Mouse (Mus musculus) spleen, adult 2 months (tissue): ENCODE results near the gene Agpat2.

Source experiments
- CTCF ChIP-seq: fragments of 200-500 bp; IDR thresholded peaks from 2 replicates; pipeline ENCODE4 v1.5.1; 2011; ENCODE audit warnings: mild to moderate bottlenecking, inconsistent platforms; ENCODE audit not compliant: insufficient read depth, insufficient read length, insufficient replicate concordance; ENCODE audit errors: extremely low read depth
- POLR2A ChIP-seq: fragments of 200-500 bp; IDR thresholded peaks from 2 replicates; pipeline ENCODE4 v1.6.1; 2011; ENCODE audit warnings: low read depth, low read length, inconsistent platforms

DNA sequence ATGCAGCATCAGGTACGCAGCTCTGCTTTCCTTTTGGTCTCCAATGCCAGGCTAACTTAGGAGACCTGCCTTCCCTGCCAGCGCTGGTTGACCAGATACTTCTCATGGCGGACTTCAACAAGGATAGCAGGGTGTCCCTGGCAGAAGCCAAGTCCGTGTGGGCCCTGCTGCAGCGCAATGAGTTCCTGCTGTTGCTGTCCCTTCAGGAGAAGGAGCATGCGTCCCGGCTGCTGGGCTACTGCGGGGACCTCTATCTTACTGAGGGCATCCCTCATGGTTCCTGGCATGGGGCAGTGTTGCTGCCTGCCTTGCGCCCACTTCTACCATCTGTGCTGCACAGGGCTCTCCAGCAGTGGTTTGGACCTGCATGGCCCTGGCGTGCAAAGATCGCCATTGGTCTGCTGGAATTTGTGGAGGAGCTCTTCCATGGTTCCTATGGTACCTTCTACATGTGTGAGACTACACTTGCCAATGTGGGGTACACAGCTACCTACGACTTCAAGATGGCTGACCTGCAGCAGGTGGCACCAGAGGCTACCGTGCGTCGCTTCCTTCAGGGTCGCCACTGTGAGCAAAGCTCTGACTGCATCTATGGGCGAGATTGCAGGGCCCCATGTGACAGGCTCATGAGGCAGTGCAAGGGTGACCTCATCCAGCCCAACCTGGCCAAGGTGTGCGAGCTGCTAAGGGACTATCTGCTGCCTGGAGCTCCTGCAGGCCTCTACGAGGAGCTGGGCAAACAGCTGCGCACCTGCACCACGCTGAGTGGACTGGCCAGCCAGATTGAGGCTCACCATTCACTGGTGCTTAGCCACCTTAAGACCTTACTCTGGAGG lies 31.5 kb upstream of the Agpat2 start:
- TF ChIP-seq CTCF (no peak), POLR2A (no peak)
